Mouse (Mus musculus) liver, adult 2 months (tissue): ENCODE data around the gene Hibch.

Experiments used
- CTCF ChIP-seq: fragments of 200-500 bp; IDR thresholded peaks from 2 replicates; pipeline ENCODE4 v1.5.1; 2011; ENCODE audit warnings: low read depth, low read length, control low read depth
- POLR2A ChIP-seq: fragments of 200-500 bp; IDR thresholded peaks from 2 replicates; pipeline ENCODE4 v1.6.1; 2011; ENCODE audit warnings: low read length, control low read depth; ENCODE audit not compliant: insufficient read depth; ENCODE audit errors: extremely low read depth

- no peak for TF ChIP-seq POLR2A
- no peak for TF ChIP-seq CTCF
Observed at GRCm38 (mm10) chr1:52953548-52953947, 108.8 kb downstream of the Hibch start.
